Mouse (Mus musculus): ENCODE measurements around the gene Asap2.

The Asap2 gene

DNA sequence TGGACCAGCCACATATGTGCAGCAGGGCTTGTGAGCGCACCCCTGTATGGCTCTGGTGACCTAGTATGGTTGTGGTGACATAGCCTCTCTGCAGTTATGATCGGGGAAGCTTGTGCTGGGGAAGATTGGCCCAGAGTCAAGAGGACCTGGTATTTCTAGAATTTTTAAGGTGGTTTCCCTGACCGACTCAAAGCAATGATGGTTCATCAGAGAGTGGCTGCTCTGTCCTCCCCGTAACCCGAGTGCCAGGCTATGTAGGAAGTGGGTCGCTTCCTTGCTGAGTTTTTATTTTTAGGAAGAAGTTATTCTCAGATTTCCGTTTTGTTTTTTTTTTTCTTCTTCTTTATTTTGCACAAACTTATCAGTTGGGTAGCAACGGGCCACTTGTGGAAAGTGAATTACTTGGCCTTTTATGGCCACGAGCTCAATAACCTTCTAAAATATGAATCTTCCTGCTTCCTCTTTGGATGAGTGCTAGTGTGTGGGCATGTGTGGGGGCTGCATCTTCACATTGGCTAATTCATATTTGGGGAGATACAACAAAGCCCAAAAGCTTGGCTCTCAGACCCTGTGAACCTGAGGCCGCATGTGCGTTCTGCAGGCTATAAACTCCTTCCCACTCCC, 218.0 kb downstream of the Asap2 start:
- DNase-seq (ENCODE audit: low read depth, low spot score) = no peak

GRCm38 (mm10) chr12:21209273-21209672, 219.0 kb downstream of the Asap2 start:
- no peak for DNase-seq (ENCODE audit: low read depth, low spot score)

DNA sequence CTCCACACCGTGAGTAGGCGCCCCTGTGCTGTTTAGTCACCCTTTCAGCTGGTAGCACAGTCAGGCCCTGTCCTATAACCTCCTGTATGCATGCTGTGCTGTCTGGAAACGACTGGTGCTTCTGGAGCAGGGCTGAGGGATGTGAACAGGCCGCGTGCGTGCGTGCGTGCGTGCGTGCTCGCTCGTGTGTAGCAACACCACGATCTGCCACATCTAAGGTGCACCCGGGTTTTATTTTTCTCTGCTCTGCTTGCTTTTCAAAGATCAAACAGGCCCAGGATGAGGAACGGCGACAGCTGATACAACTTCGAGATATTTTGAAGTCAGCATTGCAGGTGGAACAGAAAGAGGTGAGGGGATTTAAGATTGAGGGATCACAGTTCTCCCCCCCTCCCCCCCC, 222.6 kb downstream of the Asap2 start:
- no peak for DNase-seq (ENCODE audit: low read depth, low spot score)

DNA sequence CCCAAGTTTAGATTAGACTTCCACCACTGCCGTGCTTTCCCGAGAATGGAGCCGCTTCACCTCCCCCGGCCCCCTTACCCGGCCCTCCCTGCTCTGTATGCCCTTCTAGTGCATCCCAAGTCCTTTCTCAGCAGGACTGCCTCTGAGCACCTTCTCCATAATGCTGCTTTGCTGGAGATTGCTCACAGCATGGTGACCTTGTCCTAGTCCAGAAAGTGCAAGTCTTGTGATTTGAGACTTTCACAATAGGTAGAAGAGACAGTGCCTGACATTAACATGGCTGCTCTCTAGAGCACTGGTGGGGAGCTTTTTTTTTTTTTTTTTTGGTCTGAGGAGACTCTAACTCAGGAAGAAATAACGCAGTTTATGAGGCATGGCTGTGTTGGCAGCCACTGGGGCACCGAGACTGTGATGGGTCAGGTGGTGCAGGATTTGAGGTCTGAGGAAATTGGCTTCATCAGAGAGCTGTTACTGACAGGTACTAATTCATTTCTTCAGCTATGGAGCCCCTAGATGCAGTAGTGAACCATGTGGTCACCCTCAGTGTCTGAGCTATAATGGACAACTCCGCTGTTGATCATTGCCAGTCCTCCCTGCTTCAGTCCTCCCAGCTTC, 224.4 kb downstream of the Asap2 start:
- DNase-seq (ENCODE audit: low read depth, low spot score) = no peak

- DNase-seq (ENCODE audit: low read depth, low spot score) = no peak
Observed at GRCm38 (mm10) chr12:21217776-21218444, 227.7 kb downstream of the Asap2 start.

DNA sequence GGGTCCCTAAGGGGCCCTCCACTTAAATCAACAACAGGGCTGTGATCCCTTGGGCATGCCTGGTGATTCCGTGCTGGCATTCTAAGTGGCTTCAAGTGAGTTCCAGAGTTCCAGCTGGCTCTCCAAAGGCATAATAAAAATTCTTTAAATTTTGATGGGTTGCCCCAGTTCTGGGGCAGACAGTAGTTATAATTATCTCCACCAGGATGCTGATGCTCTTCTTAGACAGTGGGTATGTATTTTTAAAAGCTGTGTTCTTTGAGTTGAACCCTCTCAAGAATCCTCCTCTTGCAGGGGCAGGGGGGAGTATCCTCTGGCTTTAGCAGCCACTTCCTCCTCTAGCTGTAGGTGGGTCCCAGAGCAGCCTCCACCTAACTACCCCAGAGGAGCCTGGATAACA, 230.3 kb downstream of the Asap2 start:
- no peak for DNase-seq (ENCODE audit: low read depth, low spot score)

- no peak for DNase-seq (ENCODE audit: low read depth, low spot score)
Observed at GRCm38 (mm10) chr12:21223923-21224322, 233.7 kb downstream of the Asap2 start.

GRCm38 (mm10) chr12:21225358-21225757, 235.1 kb downstream of the Asap2 start:
- DNase-seq (ENCODE audit: low read depth, low spot score) = no peak

DNA sequence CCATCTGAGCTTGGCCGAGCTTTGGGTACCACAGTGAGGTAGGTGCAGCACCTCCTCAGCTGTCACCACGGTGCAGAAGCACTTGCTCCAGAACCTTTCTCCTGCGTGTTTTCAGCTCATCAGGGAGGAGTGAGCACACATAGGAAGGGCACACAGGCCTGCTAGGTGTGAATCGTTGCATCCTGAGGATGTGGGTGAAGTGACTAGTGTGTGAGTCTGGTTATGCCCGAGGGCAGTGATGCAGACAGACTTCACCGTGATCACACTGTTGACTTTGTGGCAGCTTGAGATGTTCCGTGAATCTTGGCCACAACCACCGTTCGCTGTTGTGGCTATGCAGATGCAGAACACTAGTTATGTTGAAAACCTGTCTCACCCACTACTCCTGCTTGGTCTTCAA, 236.1 kb downstream of the Asap2 start:
- no peak for DNase-seq (ENCODE audit: low read depth, low spot score)

- DNase-seq (ENCODE audit: low read depth, low spot score) = no peak
Observed at GRCm38 (mm10) chr12:21227076-21227980, 237.1 kb downstream of the Asap2 start.

- DNase-seq (ENCODE audit: low read depth, low spot score) = no peak
Observed at GRCm38 (mm10) chr12:21228650-21229049, 238.4 kb downstream of the Asap2 start.

DNA sequence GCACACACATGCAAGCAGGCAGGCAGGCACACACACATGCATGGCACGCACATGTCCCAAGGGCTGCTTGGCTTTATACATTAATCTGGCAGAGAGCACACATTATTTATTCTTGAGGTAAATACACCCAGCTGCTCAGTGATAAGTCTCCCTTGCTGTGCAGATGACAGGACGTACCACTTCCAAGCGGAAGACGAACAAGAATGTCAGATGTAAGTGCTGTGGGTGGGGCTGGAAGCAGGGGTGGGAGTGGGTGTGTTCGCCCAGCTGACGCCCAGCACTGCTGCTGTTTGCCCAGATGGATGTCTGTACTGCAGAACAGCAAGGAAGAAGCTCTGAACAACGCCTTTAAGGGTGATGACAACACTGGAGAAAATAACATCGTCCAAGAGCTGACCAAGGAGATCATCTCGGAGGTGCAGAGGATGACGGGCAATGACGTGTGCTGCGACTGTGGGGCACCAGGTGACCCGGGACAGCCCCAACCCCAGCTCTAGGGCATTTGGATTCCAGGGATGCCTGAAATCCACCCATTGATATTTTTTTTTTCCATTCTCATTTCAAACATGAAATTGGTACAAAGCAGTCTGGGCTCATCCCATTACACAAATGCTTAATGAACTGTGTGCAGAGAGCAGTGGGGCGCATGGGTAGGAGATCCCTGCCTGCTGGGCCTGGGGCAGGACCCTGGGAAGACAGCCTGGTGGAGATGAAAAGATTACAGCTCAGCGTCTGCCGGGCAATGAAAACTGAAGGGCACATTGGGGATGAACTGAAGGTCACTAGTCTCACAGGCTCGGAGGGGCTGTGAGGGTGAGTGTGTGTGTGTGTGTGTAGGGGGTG, 239.0 kb downstream of the Asap2 start:
- DNase-seq (ENCODE audit: low read depth, low spot score) = no peak

- DNase-seq (ENCODE audit: low read depth, low spot score) = no peak
Observed at GRCm38 (mm10) chr12:21233727-21234126, 243.5 kb downstream of the Asap2 start.

DNA sequence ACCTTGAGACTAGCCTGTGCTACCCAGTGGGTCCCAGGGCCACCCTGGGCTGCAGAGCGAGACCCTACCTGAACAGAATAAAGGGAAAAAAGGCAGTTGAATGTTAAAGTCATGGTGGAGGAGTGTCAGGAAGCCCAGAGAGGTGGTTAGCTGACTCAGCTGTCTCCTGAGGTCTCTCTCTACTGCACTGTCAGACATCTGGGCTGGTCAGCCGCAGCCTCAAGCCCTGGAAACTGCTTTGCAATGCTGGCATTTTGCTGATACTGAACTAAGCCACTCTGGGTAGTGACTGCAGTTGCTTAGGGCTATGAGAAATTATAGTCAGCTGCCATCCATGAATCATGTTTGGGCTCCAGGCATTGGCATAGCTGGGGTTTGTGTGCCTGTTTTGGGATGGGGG, 244.3 kb downstream of the Asap2 start:
- DNase-seq (ENCODE audit: low read depth, low spot score) = no peak

DNA sequence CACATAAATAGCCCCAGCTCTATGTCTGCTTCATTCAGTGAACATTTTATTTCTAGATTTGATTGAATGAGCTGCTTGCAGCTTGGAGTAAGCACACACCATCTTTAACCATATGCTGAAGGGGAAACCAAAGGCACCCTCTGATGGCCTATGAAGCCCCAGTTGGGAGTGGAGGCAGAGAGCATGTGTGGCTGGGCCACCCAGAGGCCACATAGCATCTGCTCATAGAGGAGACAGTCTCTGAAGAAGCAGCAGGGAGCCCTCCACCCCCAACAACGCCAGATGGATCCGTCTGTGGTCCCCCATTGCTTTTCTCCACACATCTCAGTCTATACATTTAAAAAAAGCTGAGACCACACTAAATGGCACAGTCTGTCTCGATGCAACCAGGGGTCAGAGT, 251.7 kb downstream of the Asap2 start:
- no peak for DNase-seq (ENCODE audit: low read depth, low spot score)

- no peak for DNase-seq (ENCODE audit: low read depth, low spot score)
Observed at GRCm38 (mm10) chr12:21244375-21244960, 254.2 kb downstream of the Asap2 start.

DNA sequence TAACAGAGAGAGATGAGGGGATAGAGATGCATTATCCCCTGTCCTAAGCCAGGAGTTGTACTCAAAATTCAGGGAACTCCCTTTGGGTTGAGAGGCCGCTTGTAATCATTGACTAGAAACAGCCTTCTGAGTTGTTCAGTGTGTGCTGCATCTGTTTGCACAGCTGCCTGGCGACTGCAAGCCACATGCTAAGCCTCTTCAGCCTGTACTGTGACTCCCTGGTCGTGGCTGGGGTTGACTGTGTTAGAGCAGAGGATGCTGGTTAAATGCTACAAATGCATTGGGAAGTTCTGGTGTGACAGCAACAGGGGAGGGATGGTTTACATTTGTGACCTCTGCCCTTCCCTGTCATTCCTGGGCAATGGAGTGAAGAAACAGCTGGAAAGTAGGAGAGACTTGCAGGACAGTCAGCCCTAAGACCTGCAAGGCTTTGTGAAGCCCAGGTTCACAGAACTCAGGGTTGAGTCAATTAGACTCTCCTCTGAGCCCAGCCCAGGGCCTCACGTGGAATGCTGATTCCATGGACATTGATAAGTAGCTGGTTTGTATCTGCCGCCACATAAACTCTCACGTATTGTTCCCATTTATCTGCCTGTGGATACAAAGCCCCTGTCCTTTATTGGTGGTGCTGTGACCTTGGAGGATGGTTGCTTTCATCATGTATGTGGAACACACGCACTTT, 257.6 kb downstream of the Asap2 start:
- DNase-seq (ENCODE audit: low read depth, low spot score) = no peak

DNA sequence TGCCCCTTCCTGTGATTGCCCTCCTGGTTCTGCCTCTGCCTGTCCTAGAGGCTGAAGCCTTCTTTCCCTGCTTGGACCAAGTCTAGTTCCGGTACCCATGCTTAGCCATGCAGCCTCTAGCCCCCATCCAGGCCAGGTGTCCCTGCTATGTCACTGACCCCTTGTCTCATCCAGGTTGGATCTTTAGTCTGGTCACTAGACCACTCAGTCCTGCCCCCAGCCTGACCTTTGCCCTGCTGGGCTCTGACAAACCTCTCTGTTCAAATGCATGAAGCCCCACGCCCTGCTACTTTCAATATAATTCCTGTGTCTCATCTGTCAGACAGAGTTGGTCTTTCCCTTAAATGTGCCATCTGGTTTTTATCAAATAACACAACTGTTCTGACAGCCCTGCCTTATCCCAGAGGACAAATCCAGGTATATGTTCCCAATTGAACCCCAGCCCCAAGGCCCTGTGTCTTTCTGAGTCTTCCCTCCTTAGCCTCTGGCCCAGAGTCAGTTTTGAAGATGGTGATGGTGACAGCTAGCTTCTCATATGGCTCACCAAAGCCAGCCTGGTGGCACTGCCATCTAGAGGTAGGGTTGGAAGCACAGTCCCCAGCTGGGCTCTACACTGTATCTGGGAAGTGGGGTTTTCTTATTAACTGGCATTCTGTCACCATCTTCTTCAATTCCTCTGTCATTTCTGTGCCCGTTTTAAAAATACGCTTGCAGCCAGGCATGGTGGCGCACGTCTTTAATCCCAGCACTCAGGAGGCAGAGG, 270.4 kb downstream of the Asap2 start:
- DNase-seq (ENCODE audit: low read depth, low spot score) = no peak

GRCm38 (mm10) chr12:21261521-21261920, 271.3 kb downstream of the Asap2 start:
- DNase-seq (ENCODE audit: low read depth, low spot score) = no peak

DNA sequence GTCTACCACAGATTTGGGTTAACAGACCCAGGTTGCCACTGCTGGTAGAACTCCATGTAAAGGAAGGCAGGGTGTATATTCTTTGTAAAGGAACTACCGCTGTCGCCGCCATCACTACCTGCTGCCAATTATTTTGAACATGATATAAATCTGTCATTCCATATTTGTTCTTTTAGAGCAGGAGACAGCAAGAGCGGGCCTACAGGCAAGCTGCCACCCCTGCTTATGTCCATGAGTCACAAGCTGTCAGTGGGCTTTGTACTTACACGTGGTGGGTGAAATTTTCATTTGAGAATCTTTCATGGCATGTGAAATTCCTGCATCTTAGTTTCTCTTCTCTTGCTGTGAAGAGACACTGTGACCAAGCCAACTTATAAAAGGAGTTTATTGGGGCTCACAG, 273.0 kb downstream of the Asap2 start:
- DNase-seq (ENCODE audit: low read depth, low spot score) = no peak

All from retina, adult 2 months (tissue).